Mouse (Mus musculus) ES-Bruce4 (cell line): ENCODE data around the gene Plppr3. TPM values are rescaled to one million over a fixed set of nuclear protein-coding genes. Genes with fewer than 3 reads are reported as not detected.

Source experiments
- H3K27ac ChIP-seq: 2 replicates; pipeline ENCODE4 v1.5.1; 2012; ENCODE audit warnings: low read length, inconsistent platforms; ENCODE audit not compliant: insufficient read depth
- H3K27me3 ChIP-seq: 2 replicates; pipeline ENCODE4 v1.6.1; 2012; ENCODE audit warnings: mild to moderate bottlenecking, low read length, inconsistent platforms; ENCODE audit not compliant: control insufficient read depth, poor library complexity, insufficient read depth, severe bottlenecking
- H3K36me3 ChIP-seq: 2 replicates; pipeline ENCODE4 v1.6.1; 2012; ENCODE audit warnings: inconsistent platforms, mild to moderate bottlenecking, low read length, moderate library complexity; ENCODE audit not compliant: control insufficient read depth, poor library complexity, insufficient read depth, severe bottlenecking
- H3K4me1 ChIP-seq: one replicate; pipeline ENCODE4 v1.8.1; 2011; ENCODE audit warnings: low read length; ENCODE audit not compliant: control insufficient read depth, insufficient read depth
- H3K4me3 ChIP-seq: 2 replicates; pipeline ENCODE4 v1.5.1; 2011; ENCODE audit warnings: low read depth, mild to moderate bottlenecking, low read length
- H3K9ac ChIP-seq: 2 replicates; pipeline ENCODE4 v1.6.1; 2012; ENCODE audit warnings: low read depth, mild to moderate bottlenecking, inconsistent platforms; ENCODE audit not compliant: poor library complexity, severe bottlenecking
- H3K9me3 ChIP-seq: replicated peaks from 2 replicates; pipeline ENCODE4 v1.6.1; 2012; ENCODE audit warnings: mild to moderate bottlenecking, low read length, inconsistent platforms; ENCODE audit not compliant: control insufficient read depth, poor library complexity, insufficient read depth, severe bottlenecking
- CTCF ChIP-seq: IDR thresholded peaks from one replicate; pipeline ENCODE4 v1.8.1; 2011; ENCODE audit warnings: low read depth, low read length
- EP300 ChIP-seq: IDR thresholded peaks from 2 replicates; pipeline ENCODE4 v1.6.1; 2011; ENCODE audit warnings: low read depth, low read length; ENCODE audit not compliant: insufficient read depth
- POLR2A ChIP-seq: IDR thresholded peaks from one replicate; pipeline ENCODE4 v1.8.1; 2011; ENCODE audit warnings: low read length; ENCODE audit not compliant: insufficient read depth
- polyA plus RNA-seq: library from polyadenylated mRNA; stranded (reverse); fragments of >200 nt; gene quantifications from 2 replicates; pipeline ENCODE4 v1.2.4, GENCODE M21; 2011; ENCODE audit warnings: low read depth; ENCODE audit not compliant: missing spikeins, insufficient read depth, insufficient read length

Plppr3 gene
- polyA plus RNA-seq, 1 experiment, result 6.4 TPM

DNA sequence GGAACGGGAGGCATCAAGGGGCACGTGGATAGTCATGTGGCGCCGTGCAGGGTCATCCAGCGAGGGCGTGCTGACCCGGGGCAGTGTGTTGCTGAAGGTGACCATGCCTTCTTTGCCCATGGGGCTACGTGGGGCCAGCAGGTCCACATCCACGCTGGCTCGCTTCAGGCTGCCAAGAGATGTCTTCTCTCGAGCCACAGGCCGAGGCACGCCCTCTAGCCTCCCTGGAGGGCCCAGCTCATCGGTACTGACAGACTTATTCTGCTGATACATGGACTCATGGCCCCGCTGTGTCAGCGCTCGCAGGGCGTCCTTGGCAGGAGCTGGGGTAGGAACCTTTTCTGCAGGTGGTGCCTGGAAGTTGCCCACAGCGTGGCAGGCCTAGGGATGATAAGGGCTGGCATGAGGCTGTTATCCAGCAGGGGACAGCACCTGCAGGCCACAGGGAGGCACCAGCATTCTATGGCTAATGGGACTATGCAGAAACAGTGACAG lies 8.6 kb downstream of the Plppr3 start:
- Histone ChIP-seq H3K4me1 (no peaks in the 10 kb centered on the region), H3K9ac (no peak overlapping the region), H3K9me3 (no peaks in the 10 kb centered on the region), H3K27ac (no peak overlapping the region), H3K36me3 (peaks cover 22% of the 10 kb centered on the region), H3K4me3 (no peak overlapping the region), H3K27me3 (no peaks in the 10 kb centered on the region)
- TF ChIP-seq EP300 (no peak), POLR2A (no peak), CTCF (peak; percentile 30)

DNA sequence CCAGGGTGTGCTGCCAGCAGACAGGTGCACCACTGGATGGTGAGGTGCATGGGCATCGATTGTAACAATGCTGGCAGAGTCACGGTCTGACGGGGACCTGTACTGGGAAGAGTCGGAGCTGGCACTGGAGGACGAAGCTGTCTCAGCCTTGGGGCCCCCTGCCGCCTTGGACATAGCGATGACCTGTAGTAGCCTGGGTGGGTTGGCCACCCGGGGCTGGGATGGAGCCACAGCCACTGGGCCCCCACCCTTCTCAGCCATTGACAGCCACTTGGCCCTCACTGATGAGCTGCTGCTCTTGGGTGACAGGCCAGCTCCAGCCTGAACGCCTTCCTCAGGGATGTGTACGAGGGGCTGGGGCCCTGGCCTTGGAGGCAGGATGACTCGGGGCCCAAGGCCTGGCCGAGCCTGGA lies 9.2 kb downstream of the Plppr3 start:
- TF ChIP-seq POLR2A (no peak), CTCF (no peak), EP300 (no peak)
- no peaks in the 10 kb centered on the region for H3K9me3 ChIP-seq
- H3K36me3 ChIP-seq, result peaks cover 28% of the 10 kb centered on the region
- no peaks in the 10 kb centered on the region for H3K27me3 ChIP-seq
- H3K4me1 ChIP-seq, result no peaks in the 10 kb centered on the region
- H3K9ac ChIP-seq, result no peak overlapping the region
- H3K4me3 ChIP-seq, result no peak overlapping the region
- H3K27ac ChIP-seq, result no peak overlapping the region

DNA sequence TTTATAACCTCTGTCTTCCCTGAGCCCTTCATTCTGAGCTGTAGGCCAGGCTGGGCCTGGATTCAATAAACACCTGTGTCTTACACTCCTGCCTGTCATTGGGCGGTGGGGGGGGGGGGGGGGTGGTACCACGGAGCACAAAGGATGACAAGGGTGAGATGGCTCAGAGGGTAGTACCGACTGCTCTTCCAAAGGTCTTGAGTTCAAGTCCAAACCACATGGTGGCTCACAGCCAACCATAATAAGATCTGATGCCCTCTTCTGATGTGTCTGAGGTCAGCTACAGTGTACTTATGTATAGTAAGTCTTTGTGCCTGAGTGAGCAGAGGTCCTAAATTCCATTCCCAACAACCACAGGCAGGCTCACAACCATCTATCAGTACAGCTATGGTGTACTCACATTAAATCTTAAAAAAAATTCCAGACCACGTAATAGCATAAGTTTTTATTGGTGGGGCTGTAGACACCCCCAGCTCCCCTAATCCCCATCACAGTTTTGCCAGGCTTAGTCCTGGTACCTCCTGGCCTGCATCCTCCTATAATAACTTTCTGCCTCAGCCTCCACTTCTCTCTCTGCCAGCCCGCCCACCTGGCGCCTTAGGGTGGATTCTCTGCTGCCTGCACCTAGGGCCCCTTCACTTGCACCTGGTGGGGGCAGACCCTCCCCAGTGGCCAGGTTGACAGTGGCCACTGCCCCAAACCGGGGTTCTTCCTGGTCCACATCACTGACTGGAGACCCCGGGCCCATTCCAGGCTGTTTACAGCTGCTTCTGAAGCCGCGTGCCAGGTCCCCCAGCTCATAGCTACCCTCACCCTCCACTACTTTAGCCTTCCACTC lies 9.9 kb downstream of the Plppr3 start:
- Histone ChIP-seq H3K27me3 (no peaks in the 10 kb centered on the region), H3K27ac (no peak overlapping the region), H3K9me3 (no peaks in the 10 kb centered on the region), H3K9ac (no peak overlapping the region), H3K4me1 (no peaks in the 10 kb centered on the region), H3K36me3 (peaks cover 34% of the 10 kb centered on the region), H3K4me3 (no peak overlapping the region)
- TF ChIP-seq EP300, result no peak
- no peak for TF ChIP-seq POLR2A

- Histone ChIP-seq H3K4me1 (no peaks in the 10 kb centered on the region), H3K9me3 (no peaks in the 10 kb centered on the region), H3K36me3 (peaks cover 50% of the 10 kb centered on the region), H3K4me3 (no peak overlapping the region), H3K9ac (no peak overlapping the region), H3K27me3 (no peaks in the 10 kb centered on the region), H3K27ac (no peak overlapping the region)
- TF ChIP-seq EP300 (no peak), POLR2A (no peak), CTCF (no peak)
Observed at GRCm38 (mm10) chr10:79862925-79863324, 11.5 kb downstream of the Plppr3 start.

GRCm38 (mm10) chr10:79862049-79862788 lies 12.2 kb downstream of the Plppr3 start:
- TF ChIP-seq POLR2A (no peak), CTCF (no peak), EP300 (no peak)
- no peaks in the 10 kb centered on the region for H3K9me3 ChIP-seq
- peaks cover 3% of the 10 kb centered on the region for H3K4me1 ChIP-seq
- no peak overlapping the region for H3K27ac ChIP-seq
- H3K4me3 ChIP-seq, result no peak overlapping the region
- peaks cover 55% of the 10 kb centered on the region for H3K36me3 ChIP-seq
- H3K9ac ChIP-seq, result no peak overlapping the region
- H3K27me3 ChIP-seq, result no peaks in the 10 kb centered on the region
